Mouse (Mus musculus) embryo, embryonic 11.5 days (tissue): Measurements from ENCODE around the gene Mageb16.

Experiments used
- DNase-seq: peaks from one replicate; pipeline ENCODE4 v3.0.0-alpha.2; 2012; ENCODE audit warnings: low read depth, low spot score

Gene Mageb16

GRCm38 (mm10) chrX:79671411-79671810 is at the start of gene Mageb16:
Gene Mageb16, minus strand, starts transcription at chrX:79671435.
- no peak for DNase-seq

GRCm38 (mm10) chrX:79651091-79651490 is 20.1 kb downstream of the Mageb16 start:
- DNase-seq, result no peak

GRCm38 (mm10) chrX:79635396-79635795 is 35.8 kb downstream of the Mageb16 start:
- no peak for DNase-seq

GRCm38 (mm10) chrX:79606462-79606861 is 64.8 kb downstream of the Mageb16 start:
- DNase-seq, result no peak
